Mouse (Mus musculus) stomach, postnatal 0 days (tissue): Measurements from ENCODE around the gene Kcnd3.

Source experiments
- CTCF ChIP-seq: IDR thresholded peaks from 2 replicates; pipeline ENCODE4 v1.5.1; 2016; ENCODE audit warnings: antibody characterized with exemption, low read depth, mild to moderate bottlenecking, moderate library complexity
- EP300 ChIP-seq: optimal IDR thresholded peaks from 2 replicates; pipeline ENCODE3; 2016; ENCODE audit warnings: antibody characterized with exemption

DNA sequence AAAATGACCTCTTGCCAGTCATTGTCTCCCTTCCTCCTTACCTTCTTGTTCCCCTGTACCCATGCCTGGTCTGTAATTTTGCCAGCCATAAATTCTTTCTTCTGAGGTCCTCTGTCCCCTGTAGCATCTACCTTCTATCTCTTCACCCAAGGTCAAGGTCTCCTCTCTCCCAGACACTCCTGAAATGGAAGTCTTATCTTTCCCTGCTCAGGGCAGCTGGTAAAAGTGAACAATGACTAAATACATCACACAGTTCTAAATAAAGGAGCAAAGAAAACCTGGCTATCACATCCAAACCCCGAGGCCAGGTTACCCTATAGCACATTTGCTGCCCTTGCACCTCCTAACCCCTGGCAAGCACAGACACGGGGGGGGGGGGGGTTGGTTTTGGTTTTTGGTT lies 208.4 kb downstream of the Kcnd3 start:
- TF ChIP-seq CTCF = no peak
- TF ChIP-seq EP300 = no peak
